Mouse (Mus musculus) right cerebral cortex, adult 18-20 months (tissue): ENCODE data around the gene Epm2a.

ENCODE experiments used
- DNase-seq: peaks from one replicate; pipeline ENCODE4 v3.0.0; 2022; ENCODE audit warnings: mixed read lengths

The Epm2a gene

GRCm38 (mm10) chr10:11429059-11429812 is 86.0 kb downstream of the Epm2a start:
- DNase-seq: no peak

GRCm38 (mm10) chr10:11436961-11437360 is 93.8 kb downstream of the Epm2a start:
- DNase-seq: no peak

GRCm38 (mm10) chr10:11438461-11438860 is 95.3 kb downstream of the Epm2a start:
- no peak for DNase-seq

GRCm38 (mm10) chr10:11439342-11439741 is 96.1 kb downstream of the Epm2a start:
- DNase-seq: no peak

- peak; percentile 90 for DNase-seq
These were observed 106.5 kb downstream of the Epm2a start for GRCm38 (mm10) chr10:11449556-11450305.

- DNase-seq: no peak
These were observed 109.3 kb downstream of the Epm2a start for GRCm38 (mm10) chr10:11452537-11452936.

- DNase-seq: no peak
These were observed 114.2 kb downstream of the Epm2a start for GRCm38 (mm10) chr10:11457445-11457844.

- DNase-seq: peak; percentile 68
These were observed 148.8 kb downstream of the Epm2a start for GRCm38 (mm10) chr10:11491956-11492355.
